Mouse (Mus musculus) ES-E14 (cell line): Measurements from ENCODE around the gene Ascc1.

ENCODE experiments used
- CHD2 ChIP-seq: IDR thresholded peaks from 2 replicates; pipeline ENCODE4 v1.6.1; 2014; ENCODE audit warnings: mild to moderate bottlenecking, low read depth, low read length, inconsistent platforms
- HCFC1 ChIP-seq: IDR thresholded peaks from 2 replicates; pipeline ENCODE4 v1.6.1; 2012; ENCODE audit warnings: low read length, inconsistent platforms, borderline replicate concordance; ENCODE audit not compliant: insufficient read depth
- MAFK ChIP-seq: IDR thresholded peaks from 2 replicates; pipeline ENCODE4 v1.6.1; 2014; ENCODE audit warnings: mild to moderate bottlenecking, low read depth, low read length, inconsistent platforms; ENCODE audit not compliant: insufficient read depth
- ZC3H11A ChIP-seq: IDR thresholded peaks from 2 replicates; pipeline ENCODE4 v1.6.1; 2012; ENCODE audit warnings: low read depth, mild to moderate bottlenecking, inconsistent platforms, low read length, borderline replicate concordance
- ZNF384 ChIP-seq: IDR thresholded peaks from 2 replicates; pipeline ENCODE4 v1.6.1; 2012; ENCODE audit warnings: low read depth, low read length, inconsistent platforms

DNA sequence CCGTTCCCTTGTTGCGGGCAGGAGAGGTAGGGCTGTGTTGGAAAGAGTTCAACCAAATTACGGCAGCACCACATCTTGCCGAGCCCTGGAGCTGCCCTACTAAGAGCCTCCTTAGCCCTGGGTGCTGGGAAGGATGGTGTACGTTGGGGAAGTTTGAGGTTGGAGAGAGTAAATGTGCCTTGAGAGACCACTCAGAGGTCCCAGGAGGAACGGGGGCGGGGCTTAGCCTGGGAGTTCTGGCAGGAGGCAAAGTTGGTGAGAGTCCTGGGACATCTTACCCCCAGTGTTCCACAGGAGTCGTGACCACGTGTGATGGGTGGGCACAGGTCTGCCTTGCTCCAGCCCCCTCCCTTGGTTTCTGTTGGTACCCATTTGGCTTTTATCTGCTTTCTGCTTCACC lies 131.6 kb downstream of the Ascc1 start:
- TF ChIP-seq ZC3H11A, result no peak
- TF ChIP-seq ZNF384, result no peak
- no peak for TF ChIP-seq CHD2
- no peak for TF ChIP-seq HCFC1
- TF ChIP-seq MAFK, result no peak
